Mouse (Mus musculus): ENCODE measurements around the gene Dirc2. TPM values are rescaled to one million over a fixed set of nuclear protein-coding genes. Genes with fewer than 3 reads are reported as not detected.

Dirc2 gene
- total RNA-seq, 2 experiments from 2014 or later: 27.0 to 30.1 TPM

- no peak for DNase-seq
These were observed 3.4 kb upstream of the Dirc2 start for GRCm38 (mm10) chr16:35772598-35772997.

GRCm38 (mm10) chr16:35771606-35772005 lies 2.5 kb upstream of the Dirc2 start:
- DNase-seq: no peak

GRCm38 (mm10) chr16:35771141-35771540 lies 2.0 kb upstream of the Dirc2 start:
- DNase-seq: no peak

- DNase-seq: peak; percentile 95
These were observed 912 bp upstream of the Dirc2 start, which contains the start of gene Hspbap1 for GRCm38 (mm10) chr16:35769878-35770657. Hspbap1 (plus strand) TSS chr16:35770375.

GRCm38 (mm10) chr16:35768469-35768784 lies 729 bp downstream of the Dirc2 start:
- no peak for DNase-seq

- DNase-seq: no peak
These were observed 2.8 kb downstream of the Dirc2 start for GRCm38 (mm10) chr16:35766366-35766765.

GRCm38 (mm10) chr16:35765449-35765848 lies 3.7 kb downstream of the Dirc2 start:
- no peak for DNase-seq

GRCm38 (mm10) chr16:35764941-35765340 lies 4.2 kb downstream of the Dirc2 start:
- no peak for DNase-seq

- DNase-seq: no peak
These were observed 5.4 kb downstream of the Dirc2 start for GRCm38 (mm10) chr16:35763590-35764296.

GRCm38 (mm10) chr16:35759401-35759800 lies 9.8 kb downstream of the Dirc2 start:
- DNase-seq: no peak

GRCm38 (mm10) chr16:35756697-35757096 lies 12.5 kb downstream of the Dirc2 start:
- no peak for DNase-seq

- no peak for DNase-seq
These were observed 13.4 kb downstream of the Dirc2 start for GRCm38 (mm10) chr16:35755502-35756334.

GRCm38 (mm10) chr16:35753926-35754325 lies 15.2 kb downstream of the Dirc2 start:
- DNase-seq: no peak

GRCm38 (mm10) chr16:35751841-35752240 lies 17.3 kb downstream of the Dirc2 start:
- no peak for DNase-seq

- DNase-seq: no peak
These were observed 19.8 kb downstream of the Dirc2 start for GRCm38 (mm10) chr16:35749385-35749784.

- DNase-seq: no peak
These were observed 20.9 kb downstream of the Dirc2 start for GRCm38 (mm10) chr16:35748237-35748603.

- no peak for DNase-seq
These were observed 21.5 kb downstream of the Dirc2 start for GRCm38 (mm10) chr16:35747417-35748236.

GRCm38 (mm10) chr16:35742251-35742937 lies 26.8 kb downstream of the Dirc2 start:
- DNase-seq: no peak

- no peak for DNase-seq
These were observed 27.5 kb downstream of the Dirc2 start for GRCm38 (mm10) chr16:35741621-35742020.

GRCm38 (mm10) chr16:35740943-35741342 lies 28.2 kb downstream of the Dirc2 start:
- no peak for DNase-seq

- DNase-seq: no peak
These were observed 28.8 kb downstream of the Dirc2 start for GRCm38 (mm10) chr16:35740357-35740756.
